Mouse (Mus musculus) CD4-positive naive resting alpha-beta T cell, adult 76 days (primary cell): ENCODE results near the gene Cyp2d9. TPM values are rescaled to one million over a fixed set of nuclear protein-coding genes. Genes with fewer than 3 reads are reported as not detected.

Experiments used
- total RNA-seq: library from RNA; stranded (reverse); gene quantifications from one replicate; pipeline ENCODE4 v1.2.4, GENCODE M21; 2023

Gene Cyp2d9
- not detected for total RNA-seq

DNA sequence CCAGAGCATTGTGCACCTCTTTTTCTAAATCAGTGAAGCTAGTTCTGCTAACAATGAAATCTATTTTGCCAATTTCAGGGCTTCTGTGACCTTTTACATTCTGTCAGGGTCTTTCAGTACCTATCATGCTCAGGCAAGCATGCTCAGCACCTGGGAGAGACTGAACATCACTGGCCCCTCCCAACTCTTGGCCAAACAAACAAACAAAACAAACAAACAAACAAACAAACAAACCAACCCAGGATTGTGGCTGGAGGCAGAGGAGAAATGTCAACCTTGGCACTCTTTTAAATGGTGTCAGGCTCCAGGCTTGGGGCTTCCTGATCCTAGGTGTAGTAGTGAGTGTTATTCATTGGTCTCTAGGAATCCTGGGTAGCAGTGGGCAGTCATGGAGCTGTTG is at the start of gene Cyp2d9:
TSS of gene Cyp2d9 (plus strand) at position 301 of the 400 bp plus-strand sequence.

DNA sequence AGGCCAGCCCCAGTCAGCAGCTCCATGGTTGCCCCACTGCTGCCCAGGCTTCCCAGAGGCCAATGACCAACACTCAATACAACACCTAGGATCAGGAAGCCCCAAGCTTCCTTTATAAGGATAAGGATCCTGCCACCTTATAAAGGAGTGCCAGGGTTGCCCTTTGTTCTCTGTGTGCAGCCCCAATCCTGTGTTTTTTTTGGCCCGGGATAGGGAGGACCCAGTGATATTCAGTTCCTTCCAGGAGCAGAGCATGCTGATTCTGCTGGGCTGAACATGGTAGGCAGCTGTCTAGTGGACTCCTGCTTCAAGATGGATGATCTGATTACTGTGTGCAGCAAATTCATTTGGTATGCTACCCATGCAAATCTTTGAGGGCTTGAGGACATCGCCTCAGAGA is 39.3 kb upstream of the Cyp2d9 start, which contains the start of gene Cyp2d11:
TSS of gene Cyp2d11 (minus strand) at position 101 of the 400 bp plus-strand sequence.

DNA sequence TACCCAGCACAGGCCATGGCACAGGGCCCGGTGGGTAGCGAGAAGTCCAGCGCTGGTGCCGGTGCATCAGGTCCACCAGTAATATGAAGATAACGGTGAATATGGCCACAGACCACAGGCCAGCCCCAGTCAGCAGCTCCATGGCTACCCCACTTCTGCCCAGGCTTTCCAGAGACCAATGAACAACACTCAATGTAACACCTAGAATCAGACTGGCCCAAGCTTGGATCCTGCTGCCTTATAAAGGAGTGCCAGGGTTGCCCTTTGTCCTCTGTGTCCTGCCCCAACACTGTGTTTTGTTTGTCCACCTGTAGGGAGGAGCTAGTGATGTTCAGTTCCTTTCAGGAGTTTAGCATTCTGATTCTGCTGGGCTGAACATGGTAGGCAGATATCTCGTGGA is 26.3 kb upstream of the Cyp2d9 start, which contains the start of gene Cyp2d10:
TSS of gene Cyp2d10 (minus strand) at position 215 of the 400 bp plus-strand sequence.

Other genes with a start within 250 kb of the Cyp2d9 start
- 0.29 TPM for gene Shisa8, start 220.6 kb upstream of the Cyp2d9 start, total RNA-seq
- 18.9 TPM for gene Tnfrsf13c, start 209.1 kb upstream of the Cyp2d9 start, total RNA-seq
- gene Cenpm, start 188.7 kb upstream of the Cyp2d9 start, total RNA-seq, result 1.7 TPM
- not detected for gene 1500009C09Rik, start 181.0 kb upstream of the Cyp2d9 start, total RNA-seq
- gene Sept3, start 158.5 kb upstream of the Cyp2d9 start, total RNA-seq, result not detected
- not detected for gene Wbp2nl, start 134.5 kb upstream of the Cyp2d9 start, total RNA-seq
- gene Naga, start 94.5 kb upstream of the Cyp2d9 start, total RNA-seq, result 43.6 TPM
- gene Pheta2, start 94.5 kb upstream of the Cyp2d9 start, total RNA-seq, result 0.26 TPM
- gene Smdt1, start 94.5 kb upstream of the Cyp2d9 start, total RNA-seq, result 97.2 TPM
- gene Ndufa6, start 79.1 kb upstream of the Cyp2d9 start, total RNA-seq, result 130 TPM
- gene Cyp2d22, start 53.2 kb upstream of the Cyp2d9 start, total RNA-seq, result 11.3 TPM
- not detected for gene Cyp2d11, start 39.4 kb upstream of the Cyp2d9 start, total RNA-seq
- gene Cyp2d10, start 26.2 kb upstream of the Cyp2d9 start, total RNA-seq, result not detected
- gene Cyp2d12, start 121.6 kb downstream of the Cyp2d9 start, total RNA-seq, result not detected
- not detected for gene Cyp2d34, start 187.5 kb downstream of the Cyp2d9 start, total RNA-seq